Mouse (Mus musculus) erythroblast, embryonic 14.5 days (primary cell): ENCODE results near the gene Ick. TPM values are rescaled to one million over a fixed set of nuclear protein-coding genes. Genes with fewer than 3 reads are reported as not detected.
"Not testable (repeated sequence)": the region's sequence is repeated elsewhere in the genome, so short reads cannot be mapped to it uniquely, and the experiment has no call there.

ENCODE experiments used
- H3K27me3 ChIP-seq: 2 replicates; pipeline ENCODE4 v1.6.1; 2012; ENCODE audit warnings: inconsistent platforms; ENCODE audit not compliant: control insufficient read depth
- H3K36me3 ChIP-seq: 2 replicates; pipeline ENCODE4 v1.6.1; 2012; ENCODE audit warnings: mild to moderate bottlenecking, inconsistent platforms; ENCODE audit not compliant: control insufficient read depth
- H3K4me1 ChIP-seq: 2 replicates; pipeline ENCODE4 v1.6.1; 2012; ENCODE audit warnings: inconsistent platforms; ENCODE audit not compliant: control insufficient read depth
- H3K4me3 ChIP-seq: replicated peaks from 2 replicates; pipeline ENCODE3; 2012; ENCODE audit warnings: moderate library complexity, mild to moderate bottlenecking, inconsistent platforms
- H3K9me3 ChIP-seq: 2 replicates; pipeline ENCODE4 v1.6.1; 2012; ENCODE audit warnings: low read length, inconsistent platforms, mixed read lengths; ENCODE audit not compliant: control insufficient read depth
- GATA1 ChIP-seq: IDR thresholded peaks from 2 replicates; pipeline ENCODE4 v1.6.1; 2012; ENCODE audit warnings: low read length, inconsistent platforms, mixed read lengths
- TAL1 ChIP-seq: IDR thresholded peaks from 3 replicates; pipeline ENCODE4 v1.6.1; 2012; ENCODE audit warnings: low read length, inconsistent platforms, mixed read lengths
- polyA plus RNA-seq: library from polyadenylated mRNA; stranded (reverse); fragments of >175 nt; gene quantifications from 2 replicates; pipeline ENCODE4 v1.2.3, GENCODE M21; 2012

Gene Ick
- polyA plus RNA-seq, 1 experiment = 0.35 TPM

GRCm38 (mm10) chr9:78154211-78154977, 45.4 kb downstream of the Ick start:
- TF ChIP-seq TAL1 (no peak), GATA1 (no peak)
- Histone ChIP-seq H3K9me3 (no peaks in the 10 kb centered on the region), H3K27me3 (no peaks in the 10 kb centered on the region), H3K4me1 (no peaks in the 10 kb centered on the region), H3K4me3 (no peak overlapping the region), H3K36me3 (peaks cover 25% of the 10 kb centered on the region)

- Histone ChIP-seq H3K9me3 (no peaks in the 10 kb centered on the region), H3K27me3 (no peaks in the 10 kb centered on the region), H3K4me3 (no peak overlapping the region), H3K36me3 (peaks cover 44% of the 10 kb centered on the region), H3K4me1 (no peaks in the 10 kb centered on the region; the same call in 1 of the 2 replicates)
- no peak for TF ChIP-seq GATA1
- TF ChIP-seq TAL1 = no peak
Measured at GRCm38 (mm10) chr9:78157221-78157620, 48.2 kb downstream of the Ick start.

GRCm38 (mm10) chr9:78163291-78163690, 54.3 kb downstream of the Ick start:
- Histone ChIP-seq H3K9me3 (no peaks in the 10 kb centered on the region), H3K36me3 (peaks cover 43% of the 10 kb centered on the region), H3K4me1 (peaks cover 31% of the 10 kb centered on the region), H3K4me3 (no peak overlapping the region), H3K27me3 (no peaks in the 10 kb centered on the region)
- no peak for TF ChIP-seq GATA1

GRCm38 (mm10) chr9:78164741-78165140, 55.7 kb downstream of the Ick start:
- H3K27me3 ChIP-seq = no peaks in the 10 kb centered on the region
- no peak overlapping the region for H3K4me3 ChIP-seq
- H3K9me3 ChIP-seq = no peaks in the 10 kb centered on the region
- TF ChIP-seq GATA1 = no peak
- TF ChIP-seq TAL1 = no peak
- peaks cover 35% of the 10 kb centered on the region for H3K4me1 ChIP-seq
- peaks cover 35% of the 10 kb centered on the region for H3K36me3 ChIP-seq

GRCm38 (mm10) chr9:78165454-78165853, 56.5 kb downstream of the Ick start:
- TF ChIP-seq TAL1 (no peak), GATA1 (no peak)
- H3K4me1 ChIP-seq = peaks cover 35% of the 10 kb centered on the region
- H3K4me3 ChIP-seq = no peak overlapping the region
- H3K27me3 ChIP-seq = no peaks in the 10 kb centered on the region
- no peaks in the 10 kb centered on the region for H3K9me3 ChIP-seq
- H3K36me3 ChIP-seq = peaks cover 32% of the 10 kb centered on the region

- no peak for TF ChIP-seq TAL1
- no peak for TF ChIP-seq GATA1
- H3K36me3 ChIP-seq = peaks cover 19% of the 10 kb centered on the region
- H3K9me3 ChIP-seq = no peaks in the 10 kb centered on the region
- H3K4me3 ChIP-seq = peak overlapping the region; percentile 13
- peaks cover 35% of the 10 kb centered on the region for H3K4me1 ChIP-seq
- no peaks in the 10 kb centered on the region for H3K27me3 ChIP-seq
Measured at GRCm38 (mm10) chr9:78166694-78167452, 57.9 kb downstream of the Ick start.

GRCm38 (mm10) chr9:78167453-78167969, 58.5 kb downstream of the Ick start:
- Histone ChIP-seq H3K4me3 (no peak overlapping the region), H3K27me3 (no peaks in the 10 kb centered on the region), H3K4me1 (peaks cover 35% of the 10 kb centered on the region), H3K36me3 (peaks cover 15% of the 10 kb centered on the region), H3K9me3 (no peaks in the 10 kb centered on the region)
- no peak for TF ChIP-seq TAL1
- no peak for TF ChIP-seq GATA1

GRCm38 (mm10) chr9:78168864-78169263, 59.9 kb downstream of the Ick start:
- H3K4me1 ChIP-seq = peaks cover 35% of the 10 kb centered on the region
- TF ChIP-seq TAL1 (no peak), GATA1 (no peak)
- no peak overlapping the region for H3K4me3 ChIP-seq
- H3K27me3 ChIP-seq = no peaks in the 10 kb centered on the region
- no peaks in the 10 kb centered on the region for H3K9me3 ChIP-seq
- peaks cover 15% of the 10 kb centered on the region for H3K36me3 ChIP-seq

- H3K4me3 ChIP-seq = no peak overlapping the region
- no peaks in the 10 kb centered on the region for H3K36me3 ChIP-seq
- TF ChIP-seq GATA1 (no peak), TAL1 (no peak)
- H3K4me1 ChIP-seq = peaks cover 19% of the 10 kb centered on the region
- no peaks in the 10 kb centered on the region for H3K9me3 ChIP-seq
- no peaks in the 10 kb centered on the region for H3K27me3 ChIP-seq
Measured at GRCm38 (mm10) chr9:78174016-78174415, 65.0 kb downstream of the Ick start.

- H3K27me3 ChIP-seq, H3K9me3 ChIP-seq, H3K36me3 ChIP-seq, H3K4me3 ChIP-seq: not testable (repeated sequence)
- peaks cover 19% of the 10 kb centered on the region for H3K4me1 ChIP-seq
Measured at GRCm38 (mm10) chr9:78174925-78175276, 65.9 kb downstream of the Ick start.
